ENCODE assay signal across 20 mouse cellular contexts in genomic region chr7:132199686-132200085, GRCm38 (mm10). TPM values are rescaled to one million over a fixed set of nuclear protein-coding genes. Genes with fewer than 3 reads are reported as not detected.
"Had no signal": no experiment of that assay in that cellular context is flagged by ENCODE, and none has a peak within 500 bp of the region (broad histone marks: within the 10 kb centered on the region; RNA-seq: fewer than 3 reads in every experiment).

No protein-coding gene starts in this region.

- H3K27ac ChIP-seq: liver, embryonic 15.5 days; lung, embryonic 15.5 days; macrophage; midbrain, embryonic 15.5 days; neural tube, embryonic 12.5 days; stomach, embryonic 15.5 days; stomach, postnatal 0 days had no signal

- H3K9ac ChIP-seq: liver, embryonic 15.5 days; liver, postnatal 0 days; lung, embryonic 15.5 days; midbrain, embryonic 15.5 days; neural tube, embryonic 12.5 days; stomach, embryonic 15.5 days had no signal

- H3K4me1 ChIP-seq: liver, embryonic 15.5 days; lung, embryonic 15.5 days; megakaryocyte, embryonic 14.5 days; midbrain, embryonic 15.5 days; neural tube, embryonic 12.5 days; stomach, embryonic 15.5 days had no signal

- DNase-seq: liver, postnatal 0 days; lung, adult 2 months; lung, postnatal 14 days; lung, postnatal 36 days; right cerebral cortex, postnatal 14 days; thymus, adult 2 months; thymus, postnatal 25 days; thymus, postnatal 4 days had no signal

- H3K9me3 ChIP-seq: liver, embryonic 15.5 days; lung, embryonic 15.5 days; megakaryocyte, embryonic 14.5 days; midbrain, embryonic 15.5 days; neural tube, embryonic 12.5 days; stomach, embryonic 15.5 days had no signal

- ATAC-seq: liver, postnatal 0 days; lung, postnatal 0 days; midbrain, embryonic 15.5 days had no signal

- H3K4me2 ChIP-seq: liver, embryonic 15.5 days; lung, embryonic 15.5 days; midbrain, embryonic 15.5 days; neural tube, embryonic 12.5 days; stomach, embryonic 15.5 days had no signal

- H3K4me3 ChIP-seq: liver, embryonic 15.5 days; lung, embryonic 15.5 days; megakaryocyte, embryonic 14.5 days; midbrain, embryonic 15.5 days; neural tube, embryonic 12.5 days; stomach, embryonic 15.5 days had no signal

- H3K36me3 ChIP-seq: liver, embryonic 15.5 days; lung, embryonic 15.5 days; midbrain, embryonic 15.5 days; neural tube, embryonic 12.5 days; stomach, embryonic 15.5 days had no signal

- H3K27me3 ChIP-seq: liver, embryonic 15.5 days; lung, embryonic 15.5 days; midbrain, embryonic 15.5 days; neural tube, embryonic 12.5 days; stomach, embryonic 15.5 days had no signal

RNA-seq across cellular contexts. Expression of gene Cpxm2, which starts 45.1 kb away (rescaled TPM):
- total RNA-seq: megakaryocyte progenitor cell, adult 5-6 weeks; monocyte, adult 5-6 weeks; neutrophil, adult 5-6 weeks had no signal
- polyA plus RNA-seq: macrophage had no signal
